Mouse (Mus musculus) layer of hippocampus, adult 2 months (tissue): ENCODE measurements around the gene Susd6. TPM values are rescaled to one million over a fixed set of nuclear protein-coding genes. Genes with fewer than 3 reads are reported as not detected.
"Not testable (repeated sequence)": the region's sequence is repeated elsewhere in the genome, so short reads cannot be mapped to it uniquely, and the experiment has no call there.

ENCODE experiments used
- DNase-seq, 2 experiments: peaks; one replicate each; pipeline ENCODE4 v3.0.0; 2022; ENCODE audit warnings: low spot score in 2 of 2
- H3K27ac ChIP-seq: fragments of 200-600 bp; 2 replicates; pipeline ENCODE4 v1.8.1; 2022
- H3K4me3 ChIP-seq: fragments of 200-600 bp; 2 replicates; pipeline ENCODE4 v1.8.1; 2022; ENCODE audit warnings: mild to moderate bottlenecking
- CTCF ChIP-seq: fragments of 200-600 bp; conservative IDR thresholded peaks from 2 replicates; pipeline ENCODE4 v1.8.1; 2022; ENCODE audit warnings: antibody characterized with exemption, mild to moderate bottlenecking, moderate library complexity
- total RNA-seq, 2 experiments: library from RNA; stranded (reverse); gene quantifications; 2 replicates each; pipeline ENCODE4 v1.2.3; 2021

The Susd6 gene
- total RNA-seq, 2 experiments from 2014 or later = 71.6 to 72.1 TPM

DNA sequence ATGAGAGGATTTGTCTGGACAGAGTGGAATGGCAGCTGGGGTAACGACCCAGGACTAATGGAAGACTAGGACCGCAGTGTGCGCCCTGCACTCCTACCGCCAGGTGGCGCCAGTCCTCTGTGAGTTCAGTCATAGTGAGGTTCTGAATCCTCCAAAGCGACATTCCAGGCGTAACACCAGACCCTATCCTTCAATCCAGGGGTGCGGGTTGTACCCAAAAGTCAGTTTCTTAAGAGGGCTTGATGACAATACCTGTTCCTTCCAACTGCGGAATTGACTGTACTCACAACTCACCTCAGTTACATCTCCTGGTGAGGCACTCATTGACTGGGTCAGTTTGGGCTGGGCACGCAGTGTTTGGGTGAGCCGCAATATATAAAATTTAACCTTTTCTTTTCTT, 20.6 kb upstream of the Susd6 start:
- Histone ChIP-seq H3K27ac (no peak overlapping the region), H3K4me3 (no peak overlapping the region; the same call in 1 of the 2 replicates)
- peak; percentile 51 to 79 for DNase-seq
- peak; percentile 100 for TF ChIP-seq CTCF

DNA sequence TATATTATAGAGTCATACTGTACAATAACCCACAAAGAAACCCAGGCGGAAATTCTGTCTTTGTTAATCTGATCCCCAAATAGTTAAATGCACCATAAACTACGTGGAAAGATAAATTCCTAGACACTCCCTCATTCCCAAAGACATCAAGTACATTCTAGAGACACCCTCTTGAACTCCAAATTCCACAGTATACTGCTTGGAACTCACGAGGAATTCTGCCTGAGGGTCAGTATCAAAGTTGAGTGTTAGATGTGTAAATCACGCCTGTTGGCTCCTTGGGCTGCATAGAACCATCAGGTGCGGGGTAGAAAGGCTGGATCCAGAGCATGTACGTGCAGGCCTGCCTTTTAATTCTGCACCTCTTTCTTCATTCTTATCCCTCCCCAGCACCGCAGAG, 15.5 kb upstream of the Susd6 start:
- no peak overlapping the region for H3K27ac ChIP-seq
- TF ChIP-seq CTCF = no peak
- no peak for DNase-seq
- no peak overlapping the region for H3K4me3 ChIP-seq

DNA sequence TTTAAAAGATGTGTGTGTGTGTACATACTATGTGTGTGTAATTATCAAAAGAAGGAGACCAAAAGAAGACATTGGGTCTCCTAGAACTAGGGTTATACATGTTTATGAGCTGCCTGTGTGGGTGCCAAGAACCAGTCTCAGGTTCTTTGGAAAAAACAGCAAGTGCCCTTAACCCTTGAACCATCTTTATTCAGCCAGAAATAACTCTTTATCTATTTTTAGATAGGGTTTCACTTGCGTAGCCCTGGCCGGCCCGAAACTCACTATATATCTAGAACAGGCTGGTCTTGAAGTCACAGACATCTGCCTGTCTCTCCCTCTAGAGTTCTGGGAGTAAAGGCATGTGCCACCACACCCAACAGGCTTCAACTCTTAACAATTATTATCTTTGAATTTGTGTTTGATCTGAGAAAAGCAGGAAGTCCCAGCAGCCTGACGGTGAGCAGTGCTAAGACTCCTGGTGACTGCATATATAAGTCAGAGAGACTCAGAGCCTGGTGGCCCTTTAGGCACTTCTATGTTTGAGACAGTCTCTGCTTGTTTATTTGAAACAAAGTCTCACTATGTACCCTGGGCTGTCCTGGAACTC, 14.2 kb upstream of the Susd6 start:
- no peak for DNase-seq
- Histone ChIP-seq H3K27ac (no peak overlapping the region), H3K4me3 (no peak overlapping the region)
- TF ChIP-seq CTCF = no peak

DNA sequence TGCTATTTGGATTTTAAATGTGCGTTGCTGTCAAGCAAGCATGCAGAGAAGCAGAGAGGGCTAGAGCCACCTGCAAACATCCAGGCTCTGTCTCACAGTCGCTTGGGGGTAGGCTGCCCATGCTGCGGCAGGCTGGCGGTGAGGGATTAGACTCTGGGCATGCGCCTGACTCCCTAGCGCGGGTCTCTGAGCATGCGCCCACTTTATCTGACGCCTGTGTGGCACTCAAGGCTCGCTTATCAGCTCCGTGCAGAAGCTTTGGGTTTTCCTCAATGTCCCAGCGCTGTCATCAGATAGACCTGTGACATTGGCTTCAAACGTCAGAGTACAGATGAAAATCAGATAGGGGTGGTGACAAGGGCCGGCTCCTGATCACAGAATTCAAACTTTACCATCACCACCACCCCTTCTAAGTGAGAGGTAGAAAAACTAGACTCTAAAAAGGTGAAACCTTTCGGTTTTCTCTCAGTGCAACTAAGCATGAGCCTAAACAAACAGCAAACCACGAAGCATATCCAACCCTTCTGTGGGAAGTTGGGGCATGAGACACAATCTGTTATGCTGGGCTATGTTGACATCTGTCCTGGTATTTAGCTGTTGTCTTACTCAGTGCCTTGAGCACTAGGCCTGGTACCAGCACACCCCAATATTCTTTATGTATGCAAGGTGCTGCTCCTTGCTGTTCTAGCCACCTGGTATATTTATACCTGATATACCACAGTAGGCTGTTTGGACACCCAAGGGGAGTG, 11.9 kb upstream of the Susd6 start:
- Histone ChIP-seq H3K4me3 (no peak overlapping the region), H3K27ac (no peak overlapping the region)
- DNase-seq = no peak
- no peak for TF ChIP-seq CTCF

DNA sequence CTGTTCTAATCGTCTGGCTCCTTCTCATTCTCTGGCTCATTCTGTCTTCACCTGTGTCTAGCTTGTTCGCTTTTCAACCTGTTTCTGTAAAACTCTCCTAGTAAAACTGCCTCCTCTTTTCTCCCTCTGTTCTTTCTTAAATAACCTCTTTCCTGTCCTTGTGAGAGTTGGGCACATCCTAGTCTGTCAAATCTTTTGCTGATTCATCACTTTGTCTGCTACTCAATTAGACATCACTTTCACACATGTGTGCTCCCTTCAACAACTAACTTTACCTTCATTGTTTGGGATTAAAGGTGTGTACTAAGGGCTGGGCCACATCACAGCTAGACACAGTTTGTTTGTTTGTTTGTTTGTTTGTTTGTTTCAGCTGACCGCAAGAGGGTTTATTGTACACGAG, 10.6 kb upstream of the Susd6 start:
- no peak for TF ChIP-seq CTCF
- DNase-seq = no peak
- no peak overlapping the region for H3K27ac ChIP-seq
- H3K4me3 ChIP-seq = no peak overlapping the region

DNA sequence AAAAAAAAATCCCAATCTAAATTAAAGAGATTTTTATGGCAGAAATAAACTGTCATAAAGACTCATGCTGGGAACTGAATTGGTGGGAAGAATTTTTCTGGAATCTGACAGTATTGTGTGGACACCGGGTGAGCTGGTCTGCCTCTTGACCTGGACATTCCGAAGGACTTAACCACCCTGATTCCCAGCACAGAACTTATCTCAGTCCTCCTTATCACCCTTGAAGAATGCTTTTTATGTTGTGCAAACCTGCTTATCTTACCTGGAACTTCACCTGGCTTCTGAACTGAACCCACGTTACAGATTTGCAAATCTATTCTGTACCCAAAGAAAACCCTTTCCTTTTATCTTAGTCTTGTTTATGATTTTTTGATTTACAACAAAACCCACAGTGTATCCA, 8.1 kb upstream of the Susd6 start:
- Histone ChIP-seq H3K27ac (no peak overlapping the region), H3K4me3 (no peak overlapping the region)
- DNase-seq = no peak
- TF ChIP-seq CTCF = no peak

DNA sequence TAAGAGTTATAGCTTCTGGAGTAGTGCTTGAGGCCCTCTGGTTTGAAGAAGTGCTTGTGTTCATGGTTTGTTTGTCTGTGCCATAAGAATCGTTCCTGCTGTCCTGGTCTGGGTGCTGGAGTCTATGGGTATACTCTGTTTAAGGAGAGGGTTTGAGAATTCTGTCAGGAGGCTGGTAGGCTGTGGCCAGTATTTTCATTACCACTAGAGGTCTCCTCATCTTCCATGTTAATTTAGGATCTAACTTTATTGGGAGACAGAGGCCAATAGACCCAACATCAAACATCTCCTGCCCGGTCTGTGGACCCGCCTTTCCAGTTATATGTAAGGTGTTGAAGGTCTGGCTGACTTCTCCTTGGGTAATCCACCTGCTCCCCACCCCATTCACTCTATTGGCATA, 7.4 kb upstream of the Susd6 start:
- H3K27ac ChIP-seq = no peak overlapping the region
- H3K4me3 ChIP-seq = no peak overlapping the region
- TF ChIP-seq CTCF = peak; percentile 76
- DNase-seq = no peak

DNA sequence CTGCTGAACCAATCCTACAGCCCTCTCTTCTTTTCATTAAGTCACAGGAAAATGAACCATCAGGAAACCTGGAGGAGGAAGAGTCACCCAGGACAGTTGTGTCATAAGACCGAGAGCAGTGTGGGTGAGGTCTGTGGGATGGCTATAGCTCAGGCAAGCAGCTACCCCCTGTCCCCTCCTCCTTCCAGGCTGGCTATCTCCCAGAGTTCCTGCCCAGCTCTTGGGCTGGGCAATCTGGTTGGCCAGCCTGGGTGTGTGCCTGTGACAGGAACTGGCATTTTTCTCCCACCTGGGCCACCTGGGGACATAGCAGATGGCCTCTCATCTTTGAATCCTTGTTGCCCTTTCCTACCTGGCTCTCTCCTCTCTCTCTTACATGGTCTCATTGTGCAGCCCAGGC, 6.4 kb upstream of the Susd6 start:
- H3K4me3 ChIP-seq = no peak overlapping the region
- H3K27ac ChIP-seq = no peak overlapping the region
- no peak for TF ChIP-seq CTCF
- DNase-seq = no peak

DNA sequence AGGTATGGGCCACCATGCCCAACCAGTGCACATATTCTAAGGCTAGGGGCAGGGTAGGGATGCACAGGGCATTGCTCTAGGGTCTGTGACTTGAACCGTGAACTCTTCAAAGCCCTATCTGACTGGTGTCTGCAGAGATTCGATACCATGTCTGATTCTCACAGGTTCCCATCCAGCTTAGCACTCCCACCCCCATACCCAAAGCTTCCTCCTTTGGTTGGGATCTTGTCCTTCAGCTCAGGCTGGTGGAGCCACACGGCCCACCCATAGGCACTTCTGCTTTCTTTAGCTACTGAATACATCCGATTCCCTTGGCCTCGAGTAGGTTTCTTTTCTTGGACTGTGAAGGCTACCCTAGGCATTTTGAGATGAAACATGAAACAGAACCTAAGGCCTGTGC, 5.3 kb upstream of the Susd6 start:
- DNase-seq = no peak
- no peak overlapping the region for H3K4me3 ChIP-seq
- no peak overlapping the region for H3K27ac ChIP-seq
- no peak for TF ChIP-seq CTCF

DNA sequence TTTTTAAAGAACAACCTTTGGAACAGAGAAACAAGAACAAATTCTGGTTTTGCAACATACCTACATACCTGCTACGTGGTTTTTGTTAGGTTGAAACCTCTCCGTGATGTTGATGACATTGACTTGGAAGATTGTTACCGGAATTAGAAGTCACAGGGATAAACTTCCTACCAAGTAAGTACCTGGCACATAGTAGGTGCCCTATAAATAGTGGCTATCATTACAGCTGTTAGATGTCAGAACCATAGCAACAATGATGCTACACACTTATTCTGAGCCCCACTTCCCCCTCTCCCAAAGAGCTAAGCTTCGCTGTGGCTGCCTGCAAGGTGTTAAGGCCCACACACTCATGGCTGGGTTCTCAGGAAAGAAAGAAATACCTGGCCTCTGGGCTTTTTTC, 4.7 kb upstream of the Susd6 start:
- DNase-seq = no peak

DNA sequence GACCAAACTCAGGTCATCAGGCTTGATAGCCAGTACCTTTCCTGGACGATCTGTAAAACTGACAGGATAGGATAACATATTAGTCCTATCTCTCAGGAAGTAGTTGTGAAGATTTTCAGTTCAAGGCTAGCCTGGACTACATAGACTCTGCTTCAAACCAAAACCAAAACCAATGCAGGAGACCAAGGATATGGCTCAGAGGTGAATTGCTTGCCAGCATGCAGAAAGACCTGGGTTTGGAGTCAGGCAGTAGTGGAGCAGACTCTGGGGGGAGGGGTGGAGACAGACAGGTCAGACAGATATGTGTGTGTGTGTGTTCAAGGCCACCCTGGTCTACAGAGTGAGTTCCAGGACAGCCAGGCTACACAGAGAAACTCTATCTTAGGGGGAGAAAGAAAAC, 3.7 kb upstream of the Susd6 start:
- Histone ChIP-seq H3K4me3 (no peak overlapping the region), H3K27ac (no peak overlapping the region)
- TF ChIP-seq CTCF = no peak
- DNase-seq = no peak

More for the DNA sequence above, 4.7 kb upstream of the Susd6 start:
- no peak for TF ChIP-seq CTCF
- H3K27ac ChIP-seq = no peak overlapping the region
- no peak overlapping the region for H3K4me3 ChIP-seq

DNA sequence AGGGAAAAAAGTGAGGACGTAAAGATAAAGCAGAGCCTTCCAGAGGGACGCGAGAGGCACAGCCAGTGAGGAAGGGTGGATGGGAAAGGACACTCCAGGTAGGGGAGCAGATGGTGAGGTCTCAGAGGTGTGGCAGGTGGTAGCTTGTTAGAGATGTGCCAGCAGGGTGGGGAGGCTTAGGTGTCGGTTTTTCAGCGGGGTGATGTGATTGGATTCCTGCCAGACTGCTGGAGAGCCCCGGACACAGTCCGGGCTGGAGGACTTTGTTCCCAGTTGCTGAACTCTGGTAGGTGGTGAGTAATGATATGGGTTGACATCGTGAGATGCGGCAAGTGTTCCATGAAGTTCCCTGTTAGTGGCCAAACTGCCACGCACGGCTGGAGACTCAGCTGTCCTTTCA, 2.7 kb upstream of the Susd6 start:
- no peak for DNase-seq
- TF ChIP-seq CTCF = no peak
- Histone ChIP-seq H3K27ac (no peak overlapping the region), H3K4me3 (no peak overlapping the region)

DNA sequence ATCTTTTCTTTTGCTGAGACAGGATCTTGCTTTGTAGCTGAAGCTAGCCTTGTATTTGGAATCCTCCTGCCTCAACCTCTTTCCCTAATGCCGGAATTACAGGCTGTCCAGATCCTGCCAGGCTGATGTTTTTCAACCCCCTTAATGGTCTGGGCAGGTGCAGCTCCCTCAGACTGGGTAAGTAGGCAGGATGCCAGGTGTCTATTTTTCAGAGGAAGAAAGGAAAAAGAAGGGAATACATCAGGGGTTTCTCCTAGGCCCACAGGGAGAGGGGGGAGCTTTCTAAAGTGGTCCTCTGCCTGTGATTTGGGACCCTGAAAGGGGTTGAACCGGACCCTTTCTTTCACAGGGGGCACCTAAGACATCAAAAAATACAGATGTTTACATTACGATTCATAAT, 2.1 kb upstream of the Susd6 start:
- H3K4me3 ChIP-seq = no peak overlapping the region
- TF ChIP-seq CTCF = no peak
- DNase-seq = no peak
- no peak overlapping the region for H3K27ac ChIP-seq

DNA sequence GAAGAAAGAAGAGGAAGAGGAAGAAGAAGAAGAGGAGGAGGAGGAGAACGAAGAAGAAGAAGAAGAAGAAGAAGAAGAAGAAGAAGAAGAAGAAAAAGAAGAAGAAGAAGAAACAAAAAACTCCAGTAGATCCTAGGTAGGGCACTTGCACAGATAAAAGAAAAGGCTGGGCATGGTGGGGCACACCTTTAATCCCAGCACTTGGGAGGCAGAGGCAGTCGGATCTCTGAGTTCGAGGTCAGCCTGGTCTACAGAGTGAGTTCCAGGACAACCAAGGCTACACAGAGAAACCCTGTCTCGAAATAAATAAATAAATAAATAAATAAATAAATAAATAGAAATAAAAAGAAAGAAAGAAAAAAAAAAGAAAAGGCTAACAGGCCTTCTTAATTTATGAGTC, 1.0 kb upstream of the Susd6 start:
- not testable (repeated sequence) for H3K4me3 ChIP-seq, DNase-seq, H3K27ac ChIP-seq
